Mouse (Mus musculus) G1E (cell line): ENCODE results near the gene Hnrnpdl. TPM values are rescaled to one million over a fixed set of nuclear protein-coding genes. Genes with fewer than 3 reads are reported as not detected.
A peak's percentile ranks its signal among the peaks of the same experiment; 100 is the strongest.

Experiments
- ATAC-seq: 2 replicates; pipeline ENCODE4 v1.8.0; 2016; ENCODE audit warnings: mild to moderate bottlenecking; ENCODE audit not compliant: insufficient number of reproducible peaks, poor library complexity, low FRiP score, severe bottlenecking; ENCODE audit errors: extremely low read depth
- DNase-seq: peaks from one replicate; pipeline ENCODE4 v3.0.0; 2012; ENCODE audit warnings: low spot score
- H3K27me3 ChIP-seq: 2 replicates; pipeline ENCODE4 v1.6.1; 2012; ENCODE audit warnings: mild to moderate bottlenecking, low read length, inconsistent platforms; ENCODE audit not compliant: insufficient read depth
- H3K36me3 ChIP-seq: replicated peaks from 2 replicates; pipeline ENCODE3; 2012; ENCODE audit warnings: mild to moderate bottlenecking, inconsistent platforms
- H3K4me1 ChIP-seq: 2 replicates; pipeline ENCODE4 v1.6.1; 2012; ENCODE audit warnings: low read depth, low read length, inconsistent platforms, mixed read lengths; ENCODE audit not compliant: insufficient read depth
- H3K4me3 ChIP-seq: 2 replicates; pipeline ENCODE4 v1.5.1; 2012; ENCODE audit warnings: low read depth, mild to moderate bottlenecking, inconsistent platforms, low read length, moderate library complexity, mixed read lengths
- H3K9me3 ChIP-seq: replicated peaks from 2 replicates; pipeline ENCODE4 v1.6.1; 2012; ENCODE audit warnings: inconsistent platforms
- CTCF ChIP-seq: IDR thresholded peaks from 2 replicates; pipeline ENCODE4 v1.5.1; 2012; ENCODE audit warnings: low read depth, low read length, inconsistent platforms, mixed read lengths
- GATA1 ChIP-seq: IDR thresholded peaks from 2 replicates; pipeline ENCODE4 v1.6.1; 2012; ENCODE audit warnings: borderline replicate concordance, low read length, inconsistent platforms, mixed read lengths
- GATA2 ChIP-seq: IDR thresholded peaks from 2 replicates; pipeline ENCODE4 v1.6.1; 2012; ENCODE audit warnings: low read depth, low read length, inconsistent platforms, borderline replicate concordance
- POLR2AphosphoS5 ChIP-seq: IDR thresholded peaks from 2 replicates; pipeline ENCODE4 v1.6.1; 2012; ENCODE audit warnings: low read depth, low read length, inconsistent platforms; ENCODE audit not compliant: insufficient replicate concordance
- TAL1 ChIP-seq: conservative IDR thresholded peaks from 2 replicates; pipeline ENCODE4 v1.6.1; 2012; ENCODE audit warnings: low read depth, low read length, inconsistent platforms, mixed read lengths
- polyA plus RNA-seq: library from polyadenylated mRNA; stranded (reverse); fragments of >175 nt; gene quantifications from 2 replicates; pipeline ENCODE4 v1.2.3, GENCODE M21; 2012
- total RNA-seq, 2 experiments: library from RNA; stranded (forward) in 1 of 2; stranded (reverse) in 1 of 2; fragments of 200-1000 nt in 1 of 2; fragments of >200 nt in 1 of 2; fragmentation: Nextera tagmentation in 1 of 2; gene quantifications; 2 replicates each; pipeline ENCODE4 v1.2.3; 2014 to 2017

The Hnrnpdl gene
- total and polyA plus RNA-seq, 3 experiments = 150 to 340 (median 157) TPM

GRCm38 (mm10) chr5:100036681-100037080 lies 2.8 kb downstream of the Hnrnpdl start:
- no peaks in the 10 kb centered on the region for H3K27me3 ChIP-seq
- ATAC-seq = no peak
- peak overlapping the region; percentile 99 for H3K4me3 ChIP-seq
- no peaks in the 10 kb centered on the region for H3K9me3 ChIP-seq
- peaks cover 55% of the 10 kb centered on the region for H3K36me3 ChIP-seq
- peak; percentile 10 for DNase-seq
- peaks cover 27% of the 10 kb centered on the region for H3K4me1 ChIP-seq
- TF ChIP-seq TAL1 (no peak), POLR2AphosphoS5 (no peak), GATA2 (no peak), GATA1 (no peak), CTCF (no peak)

GRCm38 (mm10) chr5:100035950-100036349 lies 3.5 kb downstream of the Hnrnpdl start:
- H3K36me3 ChIP-seq = peaks cover 57% of the 10 kb centered on the region
- TF ChIP-seq POLR2AphosphoS5 (no peak), CTCF (no peak), TAL1 (no peak), GATA1 (no peak), GATA2 (no peak)
- DNase-seq (no peak), ATAC-seq (no peak)
- peaks cover 23% of the 10 kb centered on the region for H3K4me1 ChIP-seq
- no peaks in the 10 kb centered on the region for H3K27me3 ChIP-seq
- H3K4me3 ChIP-seq = peak overlapping the region; percentile 33; the same call in 1 of the 2 replicates
- no peaks in the 10 kb centered on the region for H3K9me3 ChIP-seq

- Histone ChIP-seq H3K9me3 (no peaks in the 10 kb centered on the region), H3K4me1 (peaks cover 19% of the 10 kb centered on the region), H3K27me3 (no peaks in the 10 kb centered on the region), H3K36me3 (peaks cover 60% of the 10 kb centered on the region), H3K4me3 (no peak overlapping the region)
- no peak for ATAC-seq
- no peak for DNase-seq
- peak; percentile 84; the same call in 1 of the 2 replicates for TF ChIP-seq POLR2AphosphoS5
- TF ChIP-seq TAL1 = no peak
Measured at GRCm38 (mm10) chr5:100032646-100033045, 6.8 kb downstream of the Hnrnpdl start.

- Histone ChIP-seq H3K9me3 (no peaks in the 10 kb centered on the region), H3K27me3 (no peaks in the 10 kb centered on the region), H3K4me1 (peaks cover 19% of the 10 kb centered on the region), H3K4me3 (no peak overlapping the region), H3K36me3 (peaks cover 55% of the 10 kb centered on the region)
- ATAC-seq = peak; percentile 23; the same call in 1 of the 2 replicates
- TF ChIP-seq GATA2 = no peak
- TF ChIP-seq TAL1 = no peak
- TF ChIP-seq POLR2AphosphoS5 = no peak
- TF ChIP-seq GATA1 = no peak
- no peak for TF ChIP-seq CTCF
- DNase-seq = no peak
Measured at GRCm38 (mm10) chr5:100032107-100032506, 7.4 kb downstream of the Hnrnpdl start.

- no peak for ATAC-seq
- no peak overlapping the region for H3K4me3 ChIP-seq
Measured at GRCm38 (mm10) chr5:100030069-100030468, 9.4 kb downstream of the Hnrnpdl start.

GRCm38 (mm10) chr5:100024868-100025267 lies 14.6 kb downstream of the Hnrnpdl start:
- Histone ChIP-seq H3K9me3 (no peaks in the 10 kb centered on the region), H3K4me3 (no peak overlapping the region), H3K27me3 (peaks cover 10% of the 10 kb centered on the region), H3K36me3 (peaks cover under 1% of the 10 kb centered on the region), H3K4me1 (no peaks in the 10 kb centered on the region; the same call in 1 of the 2 replicates)
- DNase-seq (no peak), ATAC-seq (no peak)
- TF ChIP-seq POLR2AphosphoS5 = no peak
- no peak for TF ChIP-seq TAL1
- no peak for TF ChIP-seq GATA2
- no peak for TF ChIP-seq CTCF
- no peak for TF ChIP-seq GATA1

More at GRCm38 (mm10) chr5:100030069-100030468, 9.4 kb downstream of the Hnrnpdl start:
- H3K36me3 ChIP-seq = peaks cover 37% of the 10 kb centered on the region
- H3K27me3 ChIP-seq = no peaks in the 10 kb centered on the region
- TF ChIP-seq CTCF (no peak), GATA2 (no peak), TAL1 (no peak), GATA1 (no peak), POLR2AphosphoS5 (no peak)
- H3K4me1 ChIP-seq = peaks cover 7% of the 10 kb centered on the region
- no peaks in the 10 kb centered on the region for H3K9me3 ChIP-seq
- DNase-seq = no peak

GRCm38 (mm10) chr5:100024403-100024802 lies 15.1 kb downstream of the Hnrnpdl start:
- H3K4me3 ChIP-seq = no peak overlapping the region
- H3K4me1 ChIP-seq = no peaks in the 10 kb centered on the region; the same call in 1 of the 2 replicates
- no peaks in the 10 kb centered on the region for H3K9me3 ChIP-seq
- H3K27me3 ChIP-seq = peaks cover 12% of the 10 kb centered on the region
- no peaks in the 10 kb centered on the region for H3K36me3 ChIP-seq
- DNase-seq (no peak), ATAC-seq (no peak)
- TF ChIP-seq TAL1 (no peak), POLR2AphosphoS5 (no peak), CTCF (no peak), GATA2 (no peak), GATA1 (no peak)
